Mouse (Mus musculus): ENCODE measurements at regions not wholly inside any gene's neighbourhood (a gene's known extent, or its start where the extent isn't known, plus 50 kb on each side); places are given as distances from the start of the nearest gene placed in this dataset.
A peak's percentile ranks its signal among the peaks of the same experiment; 100 is the strongest.

- DNase-seq: no peak
Measured at GRCm38 (mm10) chr12:112336691-112337295, 152.5 kb upstream of the A530016L24Rik start.

GRCm38 (mm10) chr12:112337443-112337842, 151.8 kb upstream of the A530016L24Rik start:
- DNase-seq: no peak

- no peak for DNase-seq
Measured at GRCm38 (mm10) chr12:112338976-112339375, 150.3 kb upstream of the A530016L24Rik start.

GRCm38 (mm10) chr12:112339481-112340179, 149.6 kb upstream of the A530016L24Rik start:
- DNase-seq: peak; percentile 43

GRCm38 (mm10) chr12:112340248-112340647, 149.0 kb upstream of the A530016L24Rik start:
- DNase-seq: no peak

- DNase-seq: peak; percentile 75
Measured at GRCm38 (mm10) chr12:112341726-112342469, 147.3 kb upstream of the A530016L24Rik start.

GRCm38 (mm10) chr12:112343064-112343463, 146.2 kb upstream of the A530016L24Rik start:
- no peak for DNase-seq

GRCm38 (mm10) chr12:112344285-112344684, 145.0 kb upstream of the A530016L24Rik start:
- no peak for DNase-seq

GRCm38 (mm10) chr12:112345797-112346196, 143.5 kb upstream of the A530016L24Rik start:
- DNase-seq: no peak

GRCm38 (mm10) chr12:112348116-112348515, 141.1 kb upstream of the A530016L24Rik start:
- DNase-seq: no peak

GRCm38 (mm10) chr12:112349676-112350318, 139.5 kb upstream of the A530016L24Rik start:
- DNase-seq: no peak

- no peak for DNase-seq
Measured at GRCm38 (mm10) chr12:112350733-112351132, 138.5 kb upstream of the A530016L24Rik start.

- DNase-seq: no peak
Measured at GRCm38 (mm10) chr12:112363349-112363748, 125.9 kb upstream of the A530016L24Rik start.

- no peak for DNase-seq
Measured at GRCm38 (mm10) chr12:112367221-112367620, 122.0 kb upstream of the A530016L24Rik start.

GRCm38 (mm10) chr12:112368112-112368511, 121.1 kb upstream of the A530016L24Rik start:
- no peak for DNase-seq

GRCm38 (mm10) chr12:112369581-112370371, 119.5 kb upstream of the A530016L24Rik start:
- no peak for DNase-seq

GRCm38 (mm10) chr12:112372234-112373050, 116.8 kb upstream of the A530016L24Rik start:
- no peak for DNase-seq

GRCm38 (mm10) chr12:112373966-112374365, 115.3 kb upstream of the A530016L24Rik start:
- no peak for DNase-seq

- no peak for DNase-seq
Measured at GRCm38 (mm10) chr12:112376236-112376635, 113.0 kb upstream of the A530016L24Rik start.

GRCm38 (mm10) chr12:112376701-112377100, 112.5 kb upstream of the A530016L24Rik start:
- no peak for DNase-seq

- DNase-seq: no peak
Measured at GRCm38 (mm10) chr12:112378482-112379243, 110.6 kb upstream of the A530016L24Rik start.
